Mouse (Mus musculus) limb, embryonic 11.5 days (tissue): ENCODE results near the gene Arl6ip6. TPM values are rescaled to one million over a fixed set of nuclear protein-coding genes. Genes with fewer than 3 reads are reported as not detected.

Experiments used
- ATAC-seq: fragments of 200-750 bp; cut with Nextera tagmentation; 2 replicates; pipeline ENCODE4 v1.8.0; 2017; ENCODE audit warnings: low read depth; ENCODE audit not compliant: insufficient number of reproducible peaks, low FRiP score, low TSS enrichment
- DNase-seq: peaks from one replicate; pipeline ENCODE4 v3.0.0-alpha.2; 2015; ENCODE audit warnings: low spot score
- H3K27ac ChIP-seq: fragments of 300-500 bp; sonication (generic); replicated peaks from 2 replicates; pipeline ENCODE4 v1.5.1; 2014; ENCODE audit warnings: low read depth, mild to moderate bottlenecking, low read length
- H3K27me3 ChIP-seq: fragments of 300-500 bp; sonication (generic); 2 replicates; pipeline ENCODE4 v1.6.1; 2014; ENCODE audit warnings: mild to moderate bottlenecking, low read length, mixed read lengths; ENCODE audit not compliant: control insufficient read depth, insufficient read depth
- H3K36me3 ChIP-seq: fragments of 300-500 bp; sonication (generic); 2 replicates; pipeline ENCODE4 v1.6.1; 2014; ENCODE audit warnings: mild to moderate bottlenecking, low read length, moderate library complexity, mixed read lengths; ENCODE audit not compliant: control insufficient read depth, insufficient read depth
- H3K4me1 ChIP-seq: fragments of 300-500 bp; sonication (generic); 2 replicates; pipeline ENCODE4 v1.6.1; 2014; ENCODE audit warnings: low read length, mixed read lengths; ENCODE audit not compliant: control insufficient read depth, insufficient read depth
- H3K4me2 ChIP-seq: fragments of 300-500 bp; sonication (generic); 2 replicates; pipeline ENCODE4 v1.6.1; 2014; ENCODE audit warnings: low read depth, mild to moderate bottlenecking, moderate library complexity; ENCODE audit not compliant: severe bottlenecking
- H3K4me3 ChIP-seq: fragments of 300-500 bp; sonication (generic); 2 replicates; pipeline ENCODE4 v1.5.1; 2014; ENCODE audit warnings: low read depth, low read length
- H3K9ac ChIP-seq: fragments of 300-500 bp; sonication (generic); 2 replicates; pipeline ENCODE4 v1.6.1; 2014; ENCODE audit warnings: mild to moderate bottlenecking, low read length
- H3K9me3 ChIP-seq: fragments of 300-500 bp; sonication (generic); 2 replicates; pipeline ENCODE4 v1.6.1; 2016; ENCODE audit warnings: low read length; ENCODE audit not compliant: control insufficient read depth
- WGBS: fragments of 180-500 bp; shearing (Covaris S2); extraction: QIAGEN DNeasy Blood & Tissue Kit; methylation state at CpG from one replicate; pipeline ENCODE4 v1.1.7; 2014; 5-methylcytosine and 5-hydroxymethylcytosine counted together
- polyA plus RNA-seq: library from polyadenylated mRNA; unstranded; fragments of >200 nt; fragmentation: Nextera tagmentation; extraction: Ambion mirVana; gene quantifications from 2 replicates; pipeline ENCODE4 v1.2.1, GENCODE M21; 2014

The Arl6ip6 gene
- polyA plus RNA-seq, 1 experiment from 2014 or later = 60.6 TPM

DNA sequence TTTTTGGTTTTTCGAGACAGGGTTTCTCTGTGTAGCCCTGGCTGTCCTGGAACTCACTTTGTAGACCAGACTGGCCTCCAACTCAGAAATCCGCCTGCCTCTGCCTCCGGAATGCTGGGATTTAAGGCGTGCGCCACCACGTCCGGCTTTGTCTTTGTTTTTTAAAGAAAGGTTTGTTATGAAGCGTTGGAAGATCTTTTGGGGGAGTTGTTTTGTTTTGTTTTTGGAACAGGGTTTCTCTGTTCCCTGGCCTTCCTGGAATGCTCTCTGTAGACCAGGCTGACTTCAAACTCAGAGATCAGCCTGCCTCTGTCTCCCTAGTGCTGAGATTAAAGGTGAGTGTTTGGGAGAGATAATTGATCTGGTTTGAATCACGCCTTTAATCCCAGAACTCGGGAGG lies 4.9 kb downstream of the Arl6ip6 start:
- ATAC-seq (no peak), DNase-seq (no peak)
- Histone ChIP-seq H3K9me3 (no peaks in the 10 kb centered on the region), H3K36me3 (peaks cover 8% of the 10 kb centered on the region; the same call in 1 of the 2 replicates), H3K27me3 (no peaks in the 10 kb centered on the region), H3K4me1 (no peaks in the 10 kb centered on the region), H3K27ac (no peak overlapping the region), H3K9ac (no peak overlapping the region), H3K4me2 (no peak overlapping the region), H3K4me3 (no peak overlapping the region)
- WGBS = 95% methylated on average over 10 of the region's 10 CpGs

DNA sequence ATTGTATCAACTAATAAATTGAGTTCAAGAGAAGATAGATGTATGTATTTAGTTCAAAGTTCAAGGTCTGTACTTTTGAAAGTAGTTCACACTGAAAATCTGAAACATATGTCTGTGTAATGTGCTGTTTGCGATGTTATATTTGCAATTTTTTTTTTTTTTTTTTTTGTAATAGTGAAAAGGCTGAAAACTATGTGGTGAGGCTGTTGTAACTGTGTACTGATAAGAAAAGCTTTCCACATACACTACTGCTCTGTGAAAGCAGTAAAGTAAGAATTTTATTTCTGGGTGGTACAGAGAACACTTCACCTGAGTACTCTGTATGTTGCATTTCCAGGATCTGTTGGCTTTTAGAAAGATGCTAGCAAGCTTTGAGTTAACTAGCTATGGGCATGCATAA lies 7.7 kb downstream of the Arl6ip6 start:
- Histone ChIP-seq H3K4me3 (no peak overlapping the region), H3K4me1 (no peaks in the 10 kb centered on the region), H3K36me3 (peaks cover 8% of the 10 kb centered on the region; the same call in 1 of the 2 replicates), H3K27me3 (no peaks in the 10 kb centered on the region), H3K4me2 (no peak overlapping the region), H3K27ac (no peak overlapping the region), H3K9me3 (no peaks in the 10 kb centered on the region), H3K9ac (no peak overlapping the region)
- DNase-seq (no peak), ATAC-seq (no peak)
- WGBS = 95% methylated on average over 1 of the region's 1 CpGs

- ATAC-seq (no peak), DNase-seq (no peak)
- Histone ChIP-seq H3K27me3 (no peaks in the 10 kb centered on the region), H3K9me3 (no peaks in the 10 kb centered on the region), H3K4me3 (no peak overlapping the region), H3K27ac (no peak overlapping the region), H3K4me2 (no peak overlapping the region), H3K9ac (no peak overlapping the region), H3K4me1 (no peaks in the 10 kb centered on the region), H3K36me3 (peaks cover 5% of the 10 kb centered on the region; the same call in 1 of the 2 replicates)
- WGBS = 90% methylated on average over 4 of the region's 4 CpGs
These were observed 8.8 kb downstream of the Arl6ip6 start for GRCm38 (mm10) chr2:53200164-53200885.

- no peaks in the 10 kb centered on the region for H3K36me3 ChIP-seq
- H3K4me1 ChIP-seq = no peaks in the 10 kb centered on the region
- H3K9me3 ChIP-seq = no peaks in the 10 kb centered on the region
- no peak for DNase-seq
- no peaks in the 10 kb centered on the region for H3K27me3 ChIP-seq
- H3K9ac ChIP-seq = no peak overlapping the region
- no peak overlapping the region for H3K4me2 ChIP-seq
- H3K27ac ChIP-seq = no peak overlapping the region
- WGBS = 78% methylated on average over 5 of the region's 5 CpGs
- ATAC-seq = peak; percentile 6; the same call in 1 of the 2 replicates
- H3K4me3 ChIP-seq = no peak overlapping the region
These were observed 13.1 kb downstream of the Arl6ip6 start for GRCm38 (mm10) chr2:53204373-53205274.

DNA sequence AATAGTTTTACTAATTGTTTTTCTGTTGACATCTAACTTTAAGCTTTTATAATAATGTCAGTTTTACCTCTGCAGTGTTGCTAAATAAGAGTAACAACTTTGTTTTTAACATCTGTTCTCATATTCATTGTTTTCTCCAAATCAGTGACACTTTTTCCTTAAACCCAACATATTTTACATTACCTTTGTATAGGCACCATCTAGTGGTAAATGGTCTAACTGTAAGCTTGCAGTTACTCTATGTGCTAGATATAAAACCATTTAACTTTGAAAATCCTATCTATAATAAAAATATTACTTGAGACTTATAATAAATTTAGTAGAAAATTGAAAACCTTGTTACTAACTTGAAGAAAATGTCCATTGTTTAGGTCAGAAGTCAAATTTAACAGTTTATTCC lies 15.2 kb downstream of the Arl6ip6 start:
- H3K27me3 ChIP-seq = no peaks in the 10 kb centered on the region
- H3K27ac ChIP-seq = no peak overlapping the region
- no peak overlapping the region for H3K4me3 ChIP-seq
- H3K9ac ChIP-seq = no peak overlapping the region
- H3K36me3 ChIP-seq = peaks cover 3% of the 10 kb centered on the region; the same call in 1 of the 2 replicates
- DNase-seq (no peak), ATAC-seq (no peak)
- H3K9me3 ChIP-seq = no peaks in the 10 kb centered on the region
- no peak overlapping the region for H3K4me2 ChIP-seq
- no peaks in the 10 kb centered on the region for H3K4me1 ChIP-seq

GRCm38 (mm10) chr2:53213493-53213892 lies 22.0 kb downstream of the Arl6ip6 start:
- ATAC-seq = no peak

GRCm38 (mm10) chr2:53222242-53222641 lies 30.7 kb downstream of the Arl6ip6 start:
- peaks cover 5% of the 10 kb centered on the region; the same call in 1 of the 2 replicates for H3K36me3 ChIP-seq
- H3K27me3 ChIP-seq = no peaks in the 10 kb centered on the region
- no peak overlapping the region for H3K9ac ChIP-seq
- no peak for DNase-seq
- no peaks in the 10 kb centered on the region for H3K9me3 ChIP-seq
- H3K4me2 ChIP-seq = no peak overlapping the region
- no peak overlapping the region for H3K27ac ChIP-seq
- WGBS = 87% methylated on average over 5 of the region's 5 CpGs
- no peaks in the 10 kb centered on the region for H3K4me1 ChIP-seq
- ATAC-seq = no peak
- H3K4me3 ChIP-seq = no peak overlapping the region

More at GRCm38 (mm10) chr2:53213493-53213892, 22.0 kb downstream of the Arl6ip6 start:
- no peak for DNase-seq
- WGBS = 98% methylated on average over 1 of the region's 1 CpGs
- H3K36me3 ChIP-seq = peaks cover 5% of the 10 kb centered on the region; the same call in 1 of the 2 replicates
- no peak overlapping the region for H3K27ac ChIP-seq
- H3K9ac ChIP-seq = no peak overlapping the region
- no peak overlapping the region for H3K4me2 ChIP-seq
- H3K4me3 ChIP-seq = no peak overlapping the region
- H3K4me1 ChIP-seq = no peaks in the 10 kb centered on the region
- no peaks in the 10 kb centered on the region for H3K27me3 ChIP-seq
- no peaks in the 10 kb centered on the region for H3K9me3 ChIP-seq

- WGBS = 78% methylated on average over 2 of the region's 2 CpGs
- Histone ChIP-seq H3K4me2 (no peak overlapping the region), H3K9me3 (no peaks in the 10 kb centered on the region), H3K36me3 (no peaks in the 10 kb centered on the region), H3K27me3 (no peaks in the 10 kb centered on the region), H3K27ac (no peak overlapping the region), H3K4me1 (no peaks in the 10 kb centered on the region), H3K4me3 (no peak overlapping the region), H3K9ac (no peak overlapping the region)
- DNase-seq (no peak), ATAC-seq (no peak)
These were observed 65.5 kb downstream of the Arl6ip6 start for GRCm38 (mm10) chr2:53256982-53257381.
